Mouse (Mus musculus) hindbrain, embryonic 16.5 days (tissue): ENCODE results near the gene Lce1c. TPM values are rescaled to one million over a fixed set of nuclear protein-coding genes. Genes with fewer than 3 reads are reported as not detected.

Experiments used
- ATAC-seq: fragments of 200-750 bp; cut with Nextera tagmentation; 2 replicates; pipeline ENCODE4 v1.8.0; 2017; ENCODE audit warnings: moderate TSS enrichment, moderate library complexity
- H3K27ac ChIP-seq: fragments of 300-500 bp; sonication (generic); 2 replicates; pipeline ENCODE4 v1.5.1; 2014; ENCODE audit warnings: low read depth, mild to moderate bottlenecking, control low read depth, low read length, moderate library complexity
- H3K27me3 ChIP-seq: fragments of 300-500 bp; sonication (generic); replicated peaks from 2 replicates; pipeline ENCODE4 v1.6.1; 2014; ENCODE audit warnings: low read length; ENCODE audit not compliant: control insufficient read depth, insufficient read depth
- H3K36me3 ChIP-seq: fragments of 300-500 bp; sonication (generic); 2 replicates; pipeline ENCODE4 v1.6.1; 2014; ENCODE audit warnings: mild to moderate bottlenecking, low read length, moderate library complexity, mixed read lengths; ENCODE audit not compliant: control insufficient read depth, insufficient read depth
- H3K4me1 ChIP-seq: fragments of 300-500 bp; sonication (generic); 2 replicates; pipeline ENCODE4 v1.6.1; 2014; ENCODE audit warnings: low read depth, low read length; ENCODE audit not compliant: control insufficient read depth, insufficient read depth
- H3K4me2 ChIP-seq: fragments of 300-500 bp; sonication (generic); 2 replicates; pipeline ENCODE4 v1.6.1; 2014; ENCODE audit warnings: mild to moderate bottlenecking, low read length, control low read depth, moderate library complexity
- H3K4me3 ChIP-seq: fragments of 300-500 bp; sonication (generic); 2 replicates; pipeline ENCODE4 v1.5.1; 2014; ENCODE audit warnings: mild to moderate bottlenecking, low read length, control low read depth, moderate library complexity
- H3K9ac ChIP-seq: fragments of 300-500 bp; sonication (generic); 2 replicates; pipeline ENCODE4 v1.6.1; 2014; ENCODE audit warnings: low read depth, mild to moderate bottlenecking, control low read depth, low read length, moderate library complexity
- H3K9me3 ChIP-seq: fragments of 300-500 bp; sonication (generic); 2 replicates; pipeline ENCODE4 v1.6.1; 2014; ENCODE audit warnings: mild to moderate bottlenecking, low read length, moderate library complexity; ENCODE audit not compliant: control insufficient read depth
- WGBS: fragments of 180-500 bp; shearing (Covaris S2); extraction: QIAGEN DNeasy Blood & Tissue Kit; methylation state at CpG from one replicate; pipeline ENCODE4 v1.1.7; 2014; 5-methylcytosine and 5-hydroxymethylcytosine counted together
- polyA plus RNA-seq: library from polyadenylated mRNA; unstranded; fragments of >200 nt; fragmentation: Nextera tagmentation; extraction: Ambion mirVana; gene quantifications from 2 replicates; pipeline ENCODE4 v1.2.1, GENCODE M21; 2015

Gene Lce1c
- polyA plus RNA-seq, 1 experiment from 2014 or later = not detected

DNA sequence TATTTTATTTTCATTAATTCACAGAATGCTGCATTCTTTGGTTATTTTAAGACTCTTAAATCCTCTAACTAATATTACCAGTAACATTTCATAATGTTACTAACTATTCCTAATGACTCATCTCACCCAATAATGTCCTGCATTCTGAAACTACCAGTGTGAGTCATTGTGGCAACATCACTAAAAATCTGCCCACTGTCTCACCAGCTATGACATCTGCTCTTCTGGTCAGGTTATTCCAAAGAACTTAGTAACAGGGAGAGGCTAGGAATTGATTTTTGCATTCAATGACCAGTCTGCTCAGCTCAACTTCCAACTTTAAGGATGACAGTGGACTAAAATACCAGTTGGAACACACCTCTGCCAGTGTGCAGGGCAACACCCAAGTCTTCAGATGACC lies 12.6 kb downstream of the Lce1c start:
- no peak for ATAC-seq
- Histone ChIP-seq H3K36me3 (no peaks in the 10 kb centered on the region), H3K4me2 (no peak overlapping the region), H3K9me3 (no peaks in the 10 kb centered on the region), H3K9ac (no peak overlapping the region), H3K27ac (no peak overlapping the region), H3K4me1 (no peaks in the 10 kb centered on the region), H3K27me3 (no peaks in the 10 kb centered on the region), H3K4me3 (no peak overlapping the region)

DNA sequence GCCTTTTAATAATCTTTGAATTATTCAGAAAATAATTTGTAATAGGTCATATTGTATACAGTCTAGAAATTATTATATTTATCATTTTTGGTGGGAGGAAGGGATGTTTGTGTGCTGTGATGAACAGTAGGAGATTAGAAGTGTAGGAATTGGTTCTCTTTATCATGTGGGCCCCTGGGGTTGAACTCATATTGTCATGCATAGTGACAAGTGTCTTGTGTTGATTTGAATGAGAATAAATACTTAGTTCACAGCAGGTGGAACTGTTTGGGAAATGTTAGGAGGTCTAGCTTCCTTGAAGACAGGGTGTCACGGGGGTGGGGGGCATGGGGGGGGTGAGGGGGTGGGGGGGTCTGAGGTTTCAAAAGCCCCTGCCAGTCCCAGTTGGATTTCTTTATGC lies 15.6 kb downstream of the Lce1c start:
- Histone ChIP-seq H3K27ac (no peak overlapping the region), H3K4me2 (no peak overlapping the region), H3K36me3 (no peaks in the 10 kb centered on the region), H3K4me1 (no peaks in the 10 kb centered on the region), H3K9ac (no peak overlapping the region), H3K9me3 (no peaks in the 10 kb centered on the region), H3K4me3 (no peak overlapping the region), H3K27me3 (no peaks in the 10 kb centered on the region)
- WGBS = 11% methylated on average over 1 of the region's 1 CpGs
- no peak for ATAC-seq

DNA sequence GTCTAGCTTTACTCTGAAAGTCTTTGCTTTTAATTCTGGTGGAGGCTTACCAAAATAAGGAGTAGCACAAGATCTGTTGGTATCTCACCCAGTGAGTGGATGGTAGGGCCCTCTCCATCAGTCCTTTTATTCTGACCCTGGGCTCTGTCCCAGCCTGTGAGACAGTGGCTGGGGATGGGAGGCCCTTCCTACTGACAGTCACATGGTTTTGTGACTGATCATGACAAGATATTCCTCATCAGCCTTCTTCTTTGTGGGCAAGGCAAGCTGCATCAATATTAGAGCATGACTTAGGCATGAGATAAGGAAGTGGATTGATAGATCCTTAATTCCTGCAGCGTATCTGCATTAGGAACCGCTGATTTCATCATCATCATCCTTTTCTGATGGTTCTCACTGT lies 29.9 kb downstream of the Lce1c start, which contains the start of gene Lce1e:
Gene Lce1e (minus strand): TSS at position 101 of the 400 bp plus-strand sequence.
- no peak within 1 kb of the TSS for H3K9ac ChIP-seq
- WGBS = 85% methylated on average over 2 of the region's 2 CpGs
- H3K27me3 ChIP-seq = no peaks in the 10 kb centered on the region
- no peaks in the 10 kb centered on the region for H3K9me3 ChIP-seq
- no peaks in the 10 kb centered on the region for H3K4me1 ChIP-seq
- no peak for ATAC-seq
- no peak within 1 kb of the TSS for H3K27ac ChIP-seq
- H3K4me3 ChIP-seq = no peak within 1 kb of the TSS
- H3K36me3 ChIP-seq = no peaks in the 10 kb centered on the region
- no peak within 1 kb of the TSS for H3K4me2 ChIP-seq

DNA sequence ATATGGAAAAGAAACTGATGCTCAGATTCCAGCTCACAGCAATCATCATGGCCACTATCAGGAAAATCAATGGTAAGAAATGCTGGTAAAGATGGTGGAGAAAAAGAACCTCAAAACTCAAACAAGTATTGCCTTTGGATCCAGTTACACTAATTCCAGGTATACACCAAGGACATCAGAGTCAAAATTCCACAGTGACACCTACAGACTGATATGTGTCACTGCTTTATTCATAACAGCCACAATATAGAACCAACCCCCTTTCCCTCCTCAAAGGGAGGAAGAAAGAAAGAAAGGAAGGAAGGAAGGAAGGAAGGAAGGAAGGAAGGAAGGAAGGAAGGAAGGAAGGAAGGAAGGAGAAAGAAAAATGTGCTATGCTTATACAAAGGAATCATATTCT lies 36.1 kb downstream of the Lce1c start:
- H3K36me3 ChIP-seq = no peaks in the 10 kb centered on the region
- H3K27ac ChIP-seq = no peak overlapping the region
- H3K4me1 ChIP-seq = no peaks in the 10 kb centered on the region
- H3K4me2 ChIP-seq = no peak overlapping the region
- H3K9ac ChIP-seq = no peak overlapping the region
- H3K9me3 ChIP-seq = no peaks in the 10 kb centered on the region
- H3K4me3 ChIP-seq = no peak overlapping the region
- no peaks in the 10 kb centered on the region for H3K27me3 ChIP-seq
- no peak for ATAC-seq

DNA sequence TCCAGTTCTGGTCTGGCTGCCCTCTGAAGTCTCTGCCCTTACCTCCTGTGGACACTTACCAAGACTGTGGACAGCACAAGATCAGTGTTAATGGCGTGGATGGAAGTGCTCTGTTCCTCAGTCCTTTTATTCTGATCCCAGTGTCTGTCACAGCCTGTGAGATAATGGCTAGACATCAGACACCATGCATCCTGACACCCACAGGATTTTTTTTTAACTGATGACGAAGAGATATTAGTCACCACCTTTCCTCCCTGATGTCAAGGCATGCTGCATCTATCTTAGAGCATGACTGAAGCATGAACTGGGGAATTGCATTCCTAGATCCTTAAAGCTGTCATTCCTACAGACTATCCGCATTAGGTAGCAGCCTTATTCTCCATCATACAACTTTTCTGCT lies 41.2 kb downstream of the Lce1c start, which contains the start of gene Lce1f:
Gene Lce1f (minus strand): TSS at position 101 of the 400 bp plus-strand sequence.
- Histone ChIP-seq H3K27ac (no peak within 1 kb of the TSS), H3K9ac (no peak within 1 kb of the TSS), H3K4me1 (no peaks in the 10 kb centered on the region), H3K9me3 (no peaks in the 10 kb centered on the region), H3K4me2 (no peak within 1 kb of the TSS), H3K4me3 (no peak within 1 kb of the TSS), H3K27me3 (no peaks in the 10 kb centered on the region), H3K36me3 (no peaks in the 10 kb centered on the region)
- ATAC-seq = no peak
- WGBS = 81% methylated on average over 3 of the region's 3 CpGs

DNA sequence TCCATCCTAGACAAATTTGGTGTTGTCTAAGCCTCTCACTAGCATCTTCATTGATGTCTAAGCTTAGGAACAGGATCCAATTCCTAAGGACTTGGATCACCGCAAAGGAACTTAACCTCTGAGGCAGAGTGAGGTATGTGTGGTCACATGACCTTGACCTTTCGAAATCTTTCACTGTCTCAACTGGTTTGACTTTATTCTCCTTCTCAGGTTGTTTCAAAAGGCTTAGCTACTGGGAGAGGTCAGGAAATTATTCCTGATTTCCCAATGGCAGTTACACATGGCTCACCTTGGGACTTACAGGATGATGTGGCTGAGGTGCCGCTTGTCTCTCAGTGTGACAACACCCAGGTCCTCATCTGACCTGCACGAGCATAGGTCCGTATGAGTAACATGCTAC lies 43.6 kb downstream of the Lce1c start:
- H3K4me3 ChIP-seq = no peak overlapping the region
- ATAC-seq = no peak
- WGBS = 89% methylated on average over 5 of the region's 5 CpGs

More for the DNA sequence above, 43.6 kb downstream of the Lce1c start:
- no peaks in the 10 kb centered on the region for H3K36me3 ChIP-seq
- no peaks in the 10 kb centered on the region for H3K27me3 ChIP-seq
- no peak overlapping the region for H3K27ac ChIP-seq
- H3K9me3 ChIP-seq = no peaks in the 10 kb centered on the region
- no peak overlapping the region for H3K9ac ChIP-seq
- no peak overlapping the region for H3K4me2 ChIP-seq
- H3K4me1 ChIP-seq = no peaks in the 10 kb centered on the region

Other genes starting within 250 kb of the Lce1c start
- gene Gm9774, start 249.8 kb upstream of the Lce1c start, polyA plus RNA-seq = 6.1 and 18.1 TPM in 2 replicates
- not detected in 2 replicates for gene Sprr2k, start 246.7 kb upstream of the Lce1c start, polyA plus RNA-seq
- gene Sprr1b, start 240.5 kb upstream of the Lce1c start, polyA plus RNA-seq = not detected in 2 replicates
- not detected in 2 replicates for gene Sprr3, start 220.5 kb upstream of the Lce1c start, polyA plus RNA-seq
- gene Sprr1a, start 193.4 kb upstream of the Lce1c start, polyA plus RNA-seq = 0.20 and 0.59 TPM in 2 replicates
- not detected in 2 replicates for gene Sprr4, start 178.8 kb upstream of the Lce1c start, polyA plus RNA-seq
- not detected in 2 replicates for gene 2310046K23Rik, start 144.7 kb upstream of the Lce1c start, polyA plus RNA-seq
- not detected in 2 replicates for gene Ivl, start 105.5 kb upstream of the Lce1c start, polyA plus RNA-seq
- not detected in 2 replicates for gene Smcp, start 90.2 kb upstream of the Lce1c start, polyA plus RNA-seq
- not detected in 2 replicates for gene 2210017I01Rik, start 71.8 kb upstream of the Lce1c start, polyA plus RNA-seq
- not detected in 2 replicates for gene Lce6a, start 57.6 kb upstream of the Lce1c start, polyA plus RNA-seq
- gene Lce1a1, start 30.9 kb upstream of the Lce1c start, polyA plus RNA-seq = not detected in 2 replicates
- not detected in 2 replicates for gene Lce1b, start 22.3 kb upstream of the Lce1c start, polyA plus RNA-seq
- not detected in 2 replicates for gene Lce1a2, start 8.9 kb upstream of the Lce1c start, polyA plus RNA-seq
- not detected in 2 replicates for gene Lce1d, start 8.0 kb downstream of the Lce1c start, polyA plus RNA-seq
- gene Lce1e, start 29.8 kb downstream of the Lce1c start, polyA plus RNA-seq = not detected in 2 replicates
- gene Lce1f, start 41.1 kb downstream of the Lce1c start, polyA plus RNA-seq = not detected in 2 replicates
- not detected in 2 replicates for gene Gm38119, start 59.8 kb downstream of the Lce1c start, polyA plus RNA-seq
- gene Lce1g, start 73.1 kb downstream of the Lce1c start, polyA plus RNA-seq = not detected in 2 replicates
- not detected in 2 replicates for gene Lce1h, start 85.8 kb downstream of the Lce1c start, polyA plus RNA-seq
- not detected in 2 replicates for gene Lce1i, start 99.7 kb downstream of the Lce1c start, polyA plus RNA-seq
- gene Lce1j, start 111.3 kb downstream of the Lce1c start, polyA plus RNA-seq = not detected in 2 replicates
- not detected in 2 replicates for gene Lce1k, start 128.6 kb downstream of the Lce1c start, polyA plus RNA-seq
- not detected in 2 replicates for gene Kprp, start 148.0 kb downstream of the Lce1c start, polyA plus RNA-seq
- not detected in 2 replicates for gene Lce1l, start 172.0 kb downstream of the Lce1c start, polyA plus RNA-seq
- gene 2310050C09Rik, start 191.0 kb downstream of the Lce1c start, polyA plus RNA-seq = not detected in 2 replicates
- gene Lce3a, start 247.0 kb downstream of the Lce1c start, polyA plus RNA-seq = not detected in 2 replicates